Mouse (Mus musculus): Measurements from ENCODE around the gene Plxna2.

Plxna2 gene

GRCm38 (mm10) chr1:194714138-194715031, 96.4 kb downstream of the Plxna2 start:
- DNase-seq = no peak

DNA sequence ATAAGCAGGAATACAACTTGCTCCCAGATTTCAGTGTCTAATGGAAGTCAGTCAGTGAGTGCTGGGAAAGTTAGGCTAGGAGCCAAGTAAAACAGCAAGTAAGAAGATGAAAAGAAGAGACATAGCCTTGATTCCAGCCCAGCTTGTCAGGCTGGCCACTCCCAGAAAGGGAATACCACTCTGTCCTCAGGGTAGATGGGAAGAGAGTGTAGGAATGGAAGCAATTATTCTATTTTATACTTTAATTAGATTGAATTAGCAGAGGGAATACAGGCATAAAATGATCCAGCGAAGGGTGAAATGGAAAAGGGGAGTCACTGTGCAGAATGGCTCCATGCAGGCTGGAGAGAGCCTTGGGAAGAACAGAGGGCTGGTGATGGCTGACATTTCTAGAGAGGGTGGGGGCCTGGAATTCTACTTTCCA, 99.4 kb downstream of the Plxna2 start:
- DNase-seq = no peak

- DNase-seq = no peak
These were observed 102.4 kb downstream of the Plxna2 start for GRCm38 (mm10) chr1:194720406-194720805.

- DNase-seq = no peak
These were observed 103.2 kb downstream of the Plxna2 start for GRCm38 (mm10) chr1:194721260-194721659.

GRCm38 (mm10) chr1:194722329-194722728, 104.3 kb downstream of the Plxna2 start:
- peak; percentile 55 for DNase-seq

DNA sequence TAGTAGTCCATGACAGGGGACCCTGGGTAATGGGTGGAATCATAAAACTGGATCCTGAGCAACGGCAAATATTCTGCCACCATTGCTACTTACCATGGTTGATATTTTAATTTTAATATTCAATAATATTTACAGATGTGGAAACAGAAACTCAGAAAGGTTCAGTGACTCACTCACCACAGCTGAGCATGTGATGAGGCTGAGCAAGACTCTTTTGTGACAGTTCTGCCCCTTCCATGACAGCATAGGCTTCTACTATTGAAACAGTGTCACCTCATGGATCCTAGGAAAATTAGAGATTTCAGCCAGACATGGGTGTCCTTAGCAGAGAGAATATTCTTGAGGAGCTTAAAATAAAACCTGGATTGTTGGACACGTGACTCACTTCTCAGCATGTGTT, 116.8 kb downstream of the Plxna2 start:
- DNase-seq = no peak

DNA sequence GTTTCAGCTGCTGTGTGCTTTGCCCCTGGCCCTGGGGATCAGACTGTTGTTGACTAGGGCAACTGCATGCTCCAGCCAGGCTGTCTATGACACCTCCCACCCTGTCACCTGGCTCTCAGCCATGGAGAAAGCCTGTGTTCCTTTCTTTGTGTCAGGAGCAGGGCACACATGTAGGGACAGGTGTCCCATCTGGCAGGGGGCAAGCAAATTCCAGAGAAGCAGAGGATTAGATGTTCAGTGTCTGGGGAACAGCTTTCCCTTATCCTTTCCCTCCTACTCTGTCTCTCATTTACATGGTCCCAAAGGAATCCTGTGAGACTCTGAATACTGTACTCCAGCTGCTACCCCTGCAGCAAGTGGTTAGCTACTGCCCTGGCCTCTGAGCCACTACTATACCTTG, 121.9 kb downstream of the Plxna2 start:
- DNase-seq = no peak

DNA sequence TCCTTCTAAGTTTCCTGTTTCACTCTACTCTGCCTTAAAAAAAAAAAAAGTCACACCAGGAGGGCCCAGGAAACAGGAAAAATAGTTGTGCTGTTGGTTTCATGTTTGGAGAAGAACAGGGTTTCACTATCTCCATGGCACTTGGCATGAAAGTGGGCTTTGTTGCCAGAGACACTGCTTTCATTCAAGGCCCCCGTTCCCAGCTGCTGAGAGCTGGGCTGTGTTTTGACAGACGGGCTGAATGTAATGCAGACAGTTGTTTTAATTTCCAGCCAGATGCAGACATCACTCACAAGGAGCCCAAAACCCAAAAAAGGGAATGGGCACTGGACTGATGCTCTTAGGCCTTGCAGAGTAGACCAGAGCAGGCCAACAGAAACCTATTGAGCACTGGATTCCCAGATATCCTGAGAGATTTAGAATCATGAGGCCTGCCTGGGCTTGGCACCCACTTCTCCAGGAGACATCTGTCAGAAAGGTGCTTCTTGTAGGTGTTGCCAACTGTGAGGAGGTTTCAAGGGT, 124.9 kb downstream of the Plxna2 start:
- peak; percentile 79 for DNase-seq

GRCm38 (mm10) chr1:194745177-194745934, 127.3 kb downstream of the Plxna2 start:
- no peak for DNase-seq

GRCm38 (mm10) chr1:194746332-194747249, 128.6 kb downstream of the Plxna2 start:
- peak; percentile 53 for DNase-seq

- DNase-seq = no peak
These were observed 129.2 kb downstream of the Plxna2 start for GRCm38 (mm10) chr1:194747258-194747657.

- DNase-seq = peak; percentile 35
These were observed 135.2 kb downstream of the Plxna2 start for GRCm38 (mm10) chr1:194753168-194753567.

DNA sequence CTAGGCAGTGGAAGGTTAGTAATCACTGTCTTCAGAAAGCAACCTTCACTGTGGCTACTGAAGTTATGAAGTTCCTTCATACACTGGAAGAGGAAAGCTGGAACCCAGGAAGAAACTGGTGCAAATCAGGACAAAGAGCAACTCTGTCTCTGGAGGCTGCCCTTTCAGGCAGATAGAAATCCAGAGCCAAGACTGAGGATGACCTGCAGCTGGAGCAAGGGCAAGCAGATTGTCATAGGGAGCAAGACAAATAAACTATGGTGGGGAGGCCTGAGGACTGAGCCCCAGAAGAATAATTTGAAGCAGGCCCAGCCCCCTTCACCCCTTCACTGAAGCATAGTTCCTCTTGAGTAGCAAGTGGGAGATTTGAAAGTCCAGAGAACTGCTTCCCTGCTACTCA, 138.0 kb downstream of the Plxna2 start:
- no peak for DNase-seq

- no peak for DNase-seq
These were observed 138.4 kb downstream of the Plxna2 start for GRCm38 (mm10) chr1:194756409-194756808.

GRCm38 (mm10) chr1:194756863-194757262, 138.8 kb downstream of the Plxna2 start:
- no peak for DNase-seq

GRCm38 (mm10) chr1:194761432-194762212, 143.6 kb downstream of the Plxna2 start:
- DNase-seq = no peak

DNA sequence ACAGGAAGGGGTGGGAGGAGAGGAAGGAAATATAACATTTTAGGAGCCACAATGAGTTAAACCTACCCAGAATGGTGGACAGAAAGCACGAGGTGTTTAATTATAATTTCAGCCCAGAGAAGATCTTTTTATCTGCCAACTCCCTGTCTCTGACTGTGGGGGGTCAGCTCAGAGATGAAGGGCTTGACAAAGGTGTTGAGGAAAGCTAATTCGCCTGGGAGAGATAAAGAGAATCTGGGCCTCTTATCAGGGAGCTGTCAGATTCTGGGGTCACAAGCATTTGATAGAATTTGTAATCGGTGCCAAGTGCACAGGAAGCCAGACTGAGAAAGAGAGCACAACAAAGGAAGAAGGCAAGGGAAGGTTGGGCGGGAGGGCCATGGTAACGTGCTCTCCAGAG, 144.9 kb downstream of the Plxna2 start:
- no peak for DNase-seq

DNA sequence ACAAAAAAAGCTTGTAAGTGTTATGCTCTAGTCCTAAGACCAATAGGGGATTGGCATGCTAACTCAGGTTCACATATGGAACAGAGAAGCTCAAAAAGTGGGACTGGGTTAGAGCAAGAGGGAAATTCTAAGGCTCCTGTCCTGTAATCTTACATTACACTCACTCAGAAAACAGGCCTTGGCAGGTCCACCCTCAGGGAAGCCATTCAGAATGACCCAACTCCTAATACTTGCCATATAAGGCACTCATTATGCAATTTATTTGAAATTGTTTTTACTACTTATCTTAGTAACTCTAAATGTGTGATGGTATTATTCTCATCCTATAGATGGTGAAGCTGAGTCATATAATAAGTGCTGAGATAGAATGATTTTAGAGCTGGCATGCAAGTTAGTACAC, 146.9 kb downstream of the Plxna2 start:
- DNase-seq = no peak

- no peak for DNase-seq
These were observed 150.8 kb downstream of the Plxna2 start for GRCm38 (mm10) chr1:194768799-194769198.

DNA sequence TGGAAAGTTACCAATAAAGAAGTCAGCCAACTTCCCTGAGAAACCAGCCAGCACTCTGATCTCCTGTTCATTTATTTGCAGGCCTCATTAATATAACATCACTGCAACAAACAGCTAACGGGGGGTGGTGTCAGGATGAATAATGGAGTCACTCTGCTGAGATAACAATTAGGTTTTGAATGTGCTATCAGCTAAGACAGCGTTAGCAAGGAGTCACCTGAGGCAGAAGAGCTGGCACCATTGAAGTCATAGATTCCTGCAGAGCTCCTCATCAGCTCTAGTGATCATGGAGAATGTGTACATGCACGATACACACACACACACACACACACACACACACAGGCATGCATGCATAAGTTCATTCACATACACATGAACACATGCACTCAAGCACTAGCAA, 154.0 kb downstream of the Plxna2 start:
- no peak for DNase-seq

- DNase-seq = no peak
These were observed 155.9 kb downstream of the Plxna2 start for GRCm38 (mm10) chr1:194773899-194774298.

DNA sequence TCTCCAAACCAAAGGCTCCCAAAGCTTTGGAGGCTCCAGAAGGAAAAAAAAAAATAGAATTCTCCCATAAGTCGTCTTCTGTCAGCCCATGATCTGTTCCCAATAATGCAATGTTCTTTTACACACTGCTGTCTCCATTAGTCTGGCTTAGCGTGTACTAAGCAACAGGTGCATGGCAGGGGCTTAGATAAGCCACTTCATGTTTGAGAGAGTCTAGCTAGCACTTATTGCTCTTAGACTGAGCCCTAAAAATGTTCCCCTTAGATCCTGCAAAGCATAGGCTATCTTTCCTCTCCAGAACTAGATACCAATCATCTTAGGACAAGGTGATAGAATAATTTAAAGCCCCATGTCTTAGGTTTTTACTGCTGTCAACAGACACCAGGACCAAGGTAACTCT, 156.3 kb downstream of the Plxna2 start:
- no peak for DNase-seq
